Mouse (Mus musculus) kidney, embryonic 15.5 days (tissue): ENCODE data around the gene Cep95. TPM values are rescaled to one million over a fixed set of nuclear protein-coding genes. Genes with fewer than 3 reads are reported as not detected.
A peak's percentile ranks its signal among the peaks of the same experiment; 100 is the strongest.

Source experiments
- microRNA-seq: library from miRNA; unstranded; fragments of <30 nt; microRNA quantifications from one replicate; pipeline ENCODE4, GENCODE M21; 2016
- polyA plus RNA-seq: library from polyadenylated mRNA; unstranded; fragments of >200 nt; fragmentation: Nextera tagmentation; extraction: Ambion mirVana; gene quantifications from 2 replicates; pipeline ENCODE4 v1.2.1, GENCODE M21; 2015

Gene Cep95
- polyA plus RNA-seq, 1 experiment from 2014 or later, result 21.7 TPM

Small RNA genes lying within 50 kb of the gene (microRNA-seq; reads per million reads assigned to microRNA genes)
- gene Gm25994 (not detected), gene Mir3064 (7.3 reads per million, percentile 26 among the genes with 10 or more reads in this experiment)

Other genes with a start within 250 kb of the Cep95 start
- 8.5 and 9.3 TPM in 2 replicates for gene Tex2, start 175.8 kb upstream of the Cep95 start, polyA plus RNA-seq
- gene Pecam1, start 38.6 kb upstream of the Cep95 start, polyA plus RNA-seq, result 59.3 and 66.5 TPM in 2 replicates
- gene Milr1, start 38.0 kb upstream of the Cep95 start, polyA plus RNA-seq, result 1.0 and 1.7 TPM in 2 replicates
- gene Polg2, start 9.7 kb upstream of the Cep95 start, polyA plus RNA-seq, result 10.2 and 12.1 TPM in 2 replicates
- 344 and 366 TPM in 2 replicates for gene Ddx5, start 67 bp upstream of the Cep95 start, polyA plus RNA-seq
- gene Smurf2, start 131.5 kb downstream of the Cep95 start, polyA plus RNA-seq, result 12.8 and 13.7 TPM in 2 replicates
- 407 and 415 TPM in 2 replicates for gene Kpna2, start 210.3 kb downstream of the Cep95 start, polyA plus RNA-seq
- gene 1810010H24Rik, start 236.4 kb downstream of the Cep95 start, polyA plus RNA-seq, result 1.7 and 2.1 TPM in 2 replicates